In genomic region chr7:34198346-34198745, GRCm38 (mm10) we compare ENCODE assay signal across 9 mouse cellular contexts. TPM values are rescaled to one million over a fixed set of nuclear protein-coding genes. Genes with fewer than 3 reads are reported as not detected.
A peak's percentile ranks its signal among the peaks of the same experiment; 100 is the strongest.
DNase-seq lines count a peak whose midpoint lies in the region; ATAC-seq lines count a peak whose summit lies in the region.
"Had no signal": no experiment of that assay in that cellular context is flagged by ENCODE, and none has a peak within 500 bp of the region (broad histone marks: within the 10 kb centered on the region; RNA-seq: fewer than 3 reads in every experiment).

No protein-coding gene starts in this region.

- 59% methylated on average over 3 of the region's 3 CpGs for WGBS in embryonic facial prominence, embryonic 11.5 days
- 50% methylated on average over 3 of the region's 3 CpGs for WGBS in embryonic facial prominence, embryonic 10.5 days

- peaks cover 8% of the 10 kb centered on the region for H3K36me3 ChIP-seq in embryonic facial prominence, embryonic 11.5 days (replicated peaks; ENCODE audit: control insufficient read depth, insufficient read depth, low read depth, low read length)
- peaks cover 43% of the 10 kb centered on the region for H3K36me3 ChIP-seq in embryonic facial prominence, embryonic 10.5 days (replicated peaks)

- no peak overlapping the region for H3K4me3 ChIP-seq in embryonic facial prominence, embryonic 11.5 days (ENCODE audit: low read depth, low read length)
- no peak overlapping the region for H3K4me3 ChIP-seq in embryonic facial prominence, embryonic 10.5 days

- H3K27ac ChIP-seq in embryonic facial prominence, embryonic 11.5 days (replicated peaks; ENCODE audit: low read depth, low read length) = no peak overlapping the region
- no peak overlapping the region for H3K27ac ChIP-seq in embryonic facial prominence, embryonic 10.5 days (replicated peaks)

- no peak for ATAC-seq in embryonic facial prominence, embryonic 11.5 days (replicated peaks; ENCODE audit: insufficient number of reproducible peaks, low FRiP score, low TSS enrichment, low read depth)
- ATAC-seq in erythroblast, adult 5-6 weeks (replicated peaks; ENCODE audit: low FRiP score, poor library complexity, severe bottlenecking) = peak; percentile 62; the same call in 1 of the 2 replicates
- ATAC-seq in megakaryocyte progenitor cell, adult 5-6 weeks (replicated peaks; ENCODE audit: poor library complexity) = peak; percentile 80

- H3K27me3 ChIP-seq in embryonic facial prominence, embryonic 11.5 days (ENCODE audit: control insufficient read depth, insufficient read depth, low read length) = no peaks in the 10 kb centered on the region
- no peaks in the 10 kb centered on the region for H3K27me3 ChIP-seq in embryonic facial prominence, embryonic 10.5 days (replicated peaks; ENCODE audit: low read depth, poor library complexity, severe bottlenecking)

- H3K9me3 ChIP-seq in embryonic facial prominence, embryonic 11.5 days (replicated peaks; ENCODE audit: control insufficient read depth, low read length) = no peaks in the 10 kb centered on the region
- H3K9me3 ChIP-seq in embryonic facial prominence, embryonic 10.5 days = peaks cover 4% of the 10 kb centered on the region; the same call in 1 of the 2 replicates

- DNase-seq in embryonic facial prominence, embryonic 11.5 days (ENCODE audit: low spot score) = peak; percentile 38
- no peak for DNase-seq in embryonic facial prominence, embryonic 10.5 days (ENCODE audit: low spot score)
- peak; percentile 47 for DNase-seq in testis, postnatal 10 days (ENCODE audit: low spot score)
- no peak for DNase-seq in testis, postnatal 14 days (ENCODE audit: low spot score)
- no peak for DNase-seq in right cerebral cortex, postnatal 4 days
- no peak for DNase-seq in left cerebral cortex, adult 9 months (ENCODE audit: low spot score in 2 of 2)

- H3K4me1 ChIP-seq in embryonic facial prominence, embryonic 11.5 days (ENCODE audit: control insufficient read depth, insufficient read depth, low read length) = no peaks in the 10 kb centered on the region
- H3K4me1 ChIP-seq in embryonic facial prominence, embryonic 10.5 days = peaks cover 7% of the 10 kb centered on the region

- H3K9ac ChIP-seq in embryonic facial prominence, embryonic 11.5 days (replicated peaks; ENCODE audit: low read length) = no peak overlapping the region

- H3K4me2 ChIP-seq in embryonic facial prominence, embryonic 11.5 days (ENCODE audit: low read depth, low read length) = no peak overlapping the region

RNA-seq across cellular contexts. Expression of gene Pdcd2l, which starts 1.9 kb away (rescaled TPM):
- 59.0 and 60.9 TPM in 2 replicates for polyA plus RNA-seq in embryonic facial prominence, embryonic 11.5 days (2014; fragmentation: Nextera tagmentation; extraction: Ambion mirVana)
- polyA plus RNA-seq in embryonic facial prominence, embryonic 10.5 days (2016; fragmentation: Nextera tagmentation; extraction: Ambion mirVana) = 73.5 and 80.8 TPM in 2 replicates
- 9.0 and 11.5 TPM in 2 replicates for total RNA-seq in erythroblast, adult 5-6 weeks (2015; ENCODE audit: low replicate concordance)
- 1.7 and 5.0 TPM in 2 replicates for total RNA-seq in erythroblast, adult 5-6 weeks (2017; ENCODE audit: low replicate concordance)
- 25.2 and 32.9 TPM in 2 replicates for total RNA-seq in megakaryocyte progenitor cell, adult 5-6 weeks (2015)
- 33.0 and 42.0 TPM in 2 replicates for total RNA-seq in megakaryocyte progenitor cell, adult 5-6 weeks (2017)

RNA-seq across cellular contexts. Expression of gene Uba2, which starts 28.9 kb away (rescaled TPM):
- 285 and 288 TPM in 2 replicates for polyA plus RNA-seq in embryonic facial prominence, embryonic 11.5 days (2014; fragmentation: Nextera tagmentation; extraction: Ambion mirVana)
- 289 and 295 TPM in 2 replicates for polyA plus RNA-seq in embryonic facial prominence, embryonic 10.5 days (2016; fragmentation: Nextera tagmentation; extraction: Ambion mirVana)
- total RNA-seq in erythroblast, adult 5-6 weeks (2015; ENCODE audit: low replicate concordance) = 35.2 and 65.0 TPM in 2 replicates
- 49.3 and 70.3 TPM in 2 replicates for total RNA-seq in erythroblast, adult 5-6 weeks (2017; ENCODE audit: low replicate concordance)
- total RNA-seq in megakaryocyte progenitor cell, adult 5-6 weeks (2015) = 180 and 208 TPM in 2 replicates
- 184 and 193 TPM in 2 replicates for total RNA-seq in megakaryocyte progenitor cell, adult 5-6 weeks (2017)

RNA-seq across cellular contexts. Expression of gene Gpi1, which starts 31.8 kb away (rescaled TPM):
- 287 and 295 TPM in 2 replicates for polyA plus RNA-seq in embryonic facial prominence, embryonic 11.5 days (2014; fragmentation: Nextera tagmentation; extraction: Ambion mirVana)
- polyA plus RNA-seq in embryonic facial prominence, embryonic 10.5 days (2016; fragmentation: Nextera tagmentation; extraction: Ambion mirVana) = 347 and 381 TPM in 2 replicates
- 159 and 310 TPM in 2 replicates for total RNA-seq in erythroblast, adult 5-6 weeks (2015; ENCODE audit: low replicate concordance)
- total RNA-seq in erythroblast, adult 5-6 weeks (2017; ENCODE audit: low replicate concordance) = 142 and 199 TPM in 2 replicates
- total RNA-seq in megakaryocyte progenitor cell, adult 5-6 weeks (2015) = 573 and 626 TPM in 2 replicates
- total RNA-seq in megakaryocyte progenitor cell, adult 5-6 weeks (2017) = 615 and 714 TPM in 2 replicates

RNA-seq across cellular contexts. Expression of gene Gm6096, which starts 52.5 kb away (rescaled TPM):
- polyA plus RNA-seq in embryonic facial prominence, embryonic 11.5 days (2014; fragmentation: Nextera tagmentation; extraction: Ambion mirVana) = not detected in 2 replicates
- polyA plus RNA-seq in embryonic facial prominence, embryonic 10.5 days (2016; fragmentation: Nextera tagmentation; extraction: Ambion mirVana) = 0.62 TPM in 1 of 2 replicates, not detected in the other
- not detected in 2 replicates for total RNA-seq in erythroblast, adult 5-6 weeks (2015; ENCODE audit: low replicate concordance)
- 2.0 TPM in 1 of 2 replicates, not detected in the other for total RNA-seq in erythroblast, adult 5-6 weeks (2017; ENCODE audit: low replicate concordance)
- not detected in 2 replicates for total RNA-seq in megakaryocyte progenitor cell, adult 5-6 weeks (2015)
- not detected in 2 replicates for total RNA-seq in megakaryocyte progenitor cell, adult 5-6 weeks (2017)
- total RNA-seq: layer of hippocampus, adult 18-20 months had no signal

Comparison
In these comparisons a context has a peak if more than half of its experiments do, and no peak if none do; other contexts are left out.
1. DNase-seq: peak in embryonic facial prominence, embryonic 11.5 days (single experiment) and testis, postnatal 10 days (single experiment); none in embryonic facial prominence, embryonic 10.5 days (single experiment), testis, postnatal 14 days (single experiment), right cerebral cortex, postnatal 4 days (single experiment) and left cerebral cortex, adult 9 months (0 of 2).